Mouse (Mus musculus): ENCODE results near the gene Mafg. TPM values are rescaled to one million over a fixed set of nuclear protein-coding genes. Genes with fewer than 3 reads are reported as not detected.
"Not testable (repeated sequence)": the region's sequence is repeated elsewhere in the genome, so short reads cannot be mapped to it uniquely, and the experiment has no call there.

Gene Mafg
- 10 to 100 TPM; 53.2 to 74.4 (median 69.7) TPM for total RNA-seq (2022)

DNA sequence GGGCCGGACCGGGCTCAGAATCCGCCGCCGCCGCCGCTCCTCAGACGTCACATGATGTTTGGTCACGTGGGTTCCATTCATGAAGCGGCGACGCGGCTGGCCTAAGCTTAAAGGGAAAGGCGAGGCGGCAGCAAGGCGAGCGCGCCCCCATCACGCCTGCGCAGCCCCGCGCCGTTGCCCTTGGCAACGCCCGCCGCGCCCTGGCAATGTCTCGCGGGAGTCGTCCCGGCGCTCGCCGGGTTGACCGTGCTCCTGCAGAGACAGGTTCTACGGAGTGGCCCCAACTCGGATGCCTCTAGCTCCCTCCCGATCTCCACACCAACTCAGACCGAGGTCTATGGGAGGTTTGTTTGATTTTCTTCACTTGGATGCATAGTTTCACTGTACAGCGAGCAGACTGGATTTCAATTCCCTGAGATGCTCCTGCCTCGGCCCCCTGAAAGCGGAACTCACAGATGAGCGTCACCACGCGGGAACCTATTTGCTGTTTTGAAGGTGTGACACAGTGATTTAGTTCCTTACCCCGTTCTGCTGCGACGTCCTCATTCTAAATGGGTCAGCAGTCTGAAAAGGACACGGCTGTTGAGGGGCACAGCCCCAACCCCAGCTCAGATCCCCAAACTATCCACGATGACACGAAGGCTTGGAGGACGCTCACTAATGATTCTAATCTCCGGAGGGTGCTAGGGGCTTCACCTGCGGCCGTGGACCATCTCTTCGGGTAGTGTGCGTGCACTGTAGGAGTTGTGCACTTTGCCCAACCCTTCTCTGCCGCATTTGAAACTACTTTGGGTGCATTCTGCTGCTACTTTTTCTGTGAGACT lies at the start of gene Mafg:
Gene Mafg (minus strand): TSS at position 81 of the 824 bp plus-strand sequence.
- peak; percentile 91 for DNase-seq

- DNase-seq, result no peak
These were observed 49.3 kb upstream of the Mafg start for GRCm38 (mm10) chr11:120682683-120683082.

DNA sequence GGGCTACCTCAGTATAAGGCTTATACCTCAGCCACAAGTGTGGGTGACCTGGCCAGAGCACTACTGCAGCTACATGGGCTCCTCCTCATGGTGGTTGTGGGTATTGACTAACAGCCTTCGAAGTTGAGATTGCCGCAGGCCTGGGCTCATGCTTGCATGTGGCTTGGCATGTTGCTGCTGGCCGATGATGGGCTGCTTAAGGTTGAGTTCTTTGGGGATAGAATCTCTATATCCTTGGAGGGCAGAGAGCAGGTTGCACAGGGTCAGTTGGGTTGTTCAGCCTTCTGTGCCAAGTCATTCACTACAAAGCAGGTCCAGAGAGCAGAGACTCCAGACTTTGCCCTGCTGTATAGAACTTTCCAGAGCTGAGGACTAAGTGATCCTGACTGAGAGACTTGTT lies 46.5 kb upstream of the Mafg start:
- DNase-seq, result no peak

DNA sequence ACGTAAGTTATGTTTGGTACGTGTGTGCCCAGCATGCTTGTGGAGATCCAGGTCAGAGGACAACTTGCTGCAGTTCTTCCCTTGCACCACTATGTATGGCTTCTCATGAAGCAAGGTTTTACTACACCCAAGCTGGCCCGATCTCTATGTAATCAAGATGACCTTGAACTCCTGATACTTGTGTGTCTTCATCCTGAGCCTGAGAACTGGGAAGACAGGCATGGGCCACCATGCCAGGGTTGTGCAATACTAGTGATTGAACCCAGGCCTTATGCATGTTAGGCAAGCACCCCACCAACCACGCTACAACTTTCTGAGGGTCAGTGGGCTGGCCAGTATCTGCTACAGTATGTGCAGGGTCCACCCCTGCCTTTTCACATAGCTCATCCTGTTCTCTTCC lies 43.6 kb upstream of the Mafg start:
- no peak for DNase-seq

DNA sequence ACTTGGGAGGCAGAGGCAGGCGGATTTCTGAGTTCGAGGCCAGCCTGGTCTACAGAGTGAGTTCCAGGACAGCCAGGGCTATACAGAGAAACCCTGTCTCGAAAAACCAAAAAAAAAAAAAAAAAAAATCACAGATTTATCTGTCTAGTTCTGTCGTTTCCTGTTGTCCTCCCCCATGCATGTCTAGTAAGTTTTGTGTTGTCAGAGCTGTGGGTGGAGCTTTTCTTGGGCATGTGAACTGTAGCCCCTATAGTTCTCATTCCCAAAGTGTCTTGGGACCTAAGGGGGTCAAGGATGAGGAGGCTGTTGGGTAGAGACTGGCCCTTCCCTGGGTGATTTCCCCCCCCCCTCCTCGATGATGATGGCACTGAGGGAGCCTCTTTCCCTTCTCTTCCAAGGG lies 42.5 kb upstream of the Mafg start:
- DNase-seq, result not testable (repeated sequence)

DNA sequence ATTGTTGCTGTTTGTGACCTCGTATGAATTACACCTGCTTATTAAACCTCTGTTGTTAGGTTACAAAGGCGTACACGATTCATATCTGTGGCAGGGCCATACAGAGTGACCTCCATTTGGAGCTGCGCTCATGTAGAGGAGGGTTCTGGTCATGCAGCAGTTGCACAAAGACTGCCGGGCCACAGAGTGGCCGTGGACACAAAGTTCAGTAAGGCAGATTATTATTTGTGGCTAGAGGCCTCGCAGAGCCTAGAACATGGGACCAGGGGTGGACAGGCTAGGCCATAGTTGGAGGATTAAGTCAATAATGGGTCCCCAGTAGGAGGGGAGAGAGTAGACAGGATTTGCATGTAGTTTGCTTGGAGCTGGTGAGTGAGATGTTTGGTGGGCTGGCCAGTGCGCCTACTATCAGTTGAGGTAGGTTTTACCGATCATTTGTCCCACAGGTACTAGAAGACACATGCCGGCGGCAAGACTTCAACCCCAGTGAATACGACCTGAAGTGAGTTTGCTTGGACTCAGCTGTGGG lies 40.3 kb upstream of the Mafg start:
- no peak for DNase-seq

DNA sequence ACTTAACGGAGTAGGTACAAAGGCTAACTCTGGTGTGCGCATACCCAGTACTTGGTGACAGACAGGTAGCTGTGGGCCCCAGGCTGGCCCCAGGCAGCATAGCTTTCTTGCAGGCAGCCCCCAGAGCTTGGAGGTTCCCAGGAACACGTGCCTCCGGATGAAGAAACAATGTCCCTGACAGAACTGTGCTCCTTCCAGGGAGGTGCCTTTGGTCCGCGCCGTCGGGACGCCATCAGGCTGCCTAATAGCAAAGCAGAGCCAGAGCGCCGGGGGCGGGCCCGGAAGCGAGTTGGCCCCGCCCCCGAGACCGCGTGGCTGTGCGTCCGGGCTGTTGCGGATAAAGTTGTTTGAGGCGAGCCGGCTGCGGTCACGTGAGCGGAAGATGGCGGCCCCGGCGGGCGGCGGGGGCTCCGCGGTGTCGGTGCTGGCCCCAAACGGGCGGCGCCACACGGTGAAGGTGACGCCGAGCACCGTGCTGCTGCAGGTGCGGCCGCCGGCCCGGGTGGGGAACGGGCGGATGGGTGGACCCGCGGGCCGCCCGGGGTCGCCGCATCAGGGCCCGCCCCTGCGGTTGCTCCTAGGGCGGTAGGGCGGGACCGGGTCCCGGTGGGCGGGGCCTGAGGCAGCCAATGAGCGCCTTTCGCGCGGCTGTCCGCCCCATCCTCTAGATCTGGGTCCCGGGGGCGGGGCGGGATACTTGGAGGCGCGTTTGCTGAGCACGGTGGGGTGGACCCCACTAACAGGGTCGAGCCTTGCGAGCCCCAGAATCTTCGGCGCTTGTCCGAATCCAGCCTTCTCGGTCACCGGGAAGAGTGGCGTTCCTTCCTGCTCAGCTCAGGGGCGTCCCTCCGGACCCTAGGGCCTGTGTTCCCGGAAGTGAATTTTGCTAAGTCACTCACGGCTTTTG lies 39.5 kb upstream of the Mafg start, which contains the start of gene Aspscr1:
Gene Aspscr1 (plus strand): TSS at position 287 of the 907 bp plus-strand sequence.
- DNase-seq, result peak; percentile 91

- DNase-seq, result no peak
These were observed 33.2 kb upstream of the Mafg start for GRCm38 (mm10) chr11:120666617-120667016.

DNA sequence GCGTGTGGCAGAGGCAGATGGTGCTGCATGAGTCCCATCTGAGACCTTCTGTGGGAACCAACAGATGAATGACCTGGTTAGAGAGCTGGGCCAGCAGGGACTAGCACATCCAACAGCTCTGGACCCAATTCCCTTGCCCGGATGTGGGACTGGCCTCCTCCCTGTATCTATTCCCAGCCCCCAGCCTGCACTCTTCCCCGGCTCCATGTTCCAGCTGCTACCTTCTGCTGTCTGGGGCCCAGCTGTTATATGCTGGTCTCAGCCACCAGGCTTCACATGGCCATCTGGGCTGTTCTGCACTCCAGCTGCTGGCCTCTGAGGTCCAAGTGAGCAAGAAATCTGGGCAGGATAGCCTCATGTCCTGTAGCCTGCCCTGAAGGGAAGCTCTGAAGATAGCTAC lies 32.0 kb upstream of the Mafg start:
- no peak for DNase-seq

DNA sequence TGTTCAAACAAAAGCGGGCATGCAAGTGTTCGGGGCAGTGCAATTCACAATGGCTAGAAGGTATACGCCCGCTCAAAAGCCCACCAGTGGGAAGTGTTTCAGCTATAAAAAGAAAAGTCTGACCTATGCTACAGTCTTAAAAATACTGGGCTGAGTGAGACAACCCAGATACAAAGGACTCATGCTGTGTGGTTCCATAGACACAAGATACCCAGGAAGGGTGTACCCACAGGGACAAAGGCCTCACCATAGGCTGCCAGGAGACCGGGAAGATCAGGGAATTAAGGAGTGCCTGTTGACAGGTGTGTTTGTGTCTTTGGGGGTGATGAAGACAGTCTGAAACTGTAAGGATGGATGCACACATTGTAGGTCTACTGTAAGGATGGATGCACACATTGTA lies 30.3 kb upstream of the Mafg start:
- DNase-seq, result no peak

- no peak for DNase-seq
These were observed 29.4 kb upstream of the Mafg start for GRCm38 (mm10) chr11:120662759-120663158.

DNA sequence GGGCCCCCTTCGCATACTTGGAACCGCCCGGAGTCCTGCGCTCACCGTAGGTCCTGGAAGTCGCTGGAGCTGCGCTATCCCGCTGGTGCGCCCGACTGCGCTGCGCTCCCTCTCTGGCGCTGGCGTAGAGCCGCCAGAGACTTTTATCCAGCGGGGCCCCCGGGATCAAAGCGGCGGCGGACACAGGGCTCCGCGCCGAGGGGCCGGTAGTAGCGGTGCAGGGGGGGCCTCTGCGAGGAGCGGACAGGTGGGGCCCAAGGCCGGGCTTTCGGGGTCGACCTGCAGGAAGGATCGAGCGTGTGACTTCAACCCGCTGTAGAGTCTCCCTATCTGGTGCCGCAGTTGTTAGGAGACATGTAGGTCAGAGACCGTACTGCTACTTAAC lies 27.7 kb upstream of the Mafg start, which contains the start of gene Notum:
Gene Notum (minus strand): TSS at position 100 of the 385 bp plus-strand sequence.
- no peak for DNase-seq

GRCm38 (mm10) chr11:120660301-120661075 lies 27.1 kb upstream of the Mafg start:
- no peak for DNase-seq

- no peak for DNase-seq
These were observed 26.3 kb upstream of the Mafg start for GRCm38 (mm10) chr11:120659509-120660300.

GRCm38 (mm10) chr11:120658876-120659410 lies 25.5 kb upstream of the Mafg start:
- peak; percentile 67 for DNase-seq

DNA sequence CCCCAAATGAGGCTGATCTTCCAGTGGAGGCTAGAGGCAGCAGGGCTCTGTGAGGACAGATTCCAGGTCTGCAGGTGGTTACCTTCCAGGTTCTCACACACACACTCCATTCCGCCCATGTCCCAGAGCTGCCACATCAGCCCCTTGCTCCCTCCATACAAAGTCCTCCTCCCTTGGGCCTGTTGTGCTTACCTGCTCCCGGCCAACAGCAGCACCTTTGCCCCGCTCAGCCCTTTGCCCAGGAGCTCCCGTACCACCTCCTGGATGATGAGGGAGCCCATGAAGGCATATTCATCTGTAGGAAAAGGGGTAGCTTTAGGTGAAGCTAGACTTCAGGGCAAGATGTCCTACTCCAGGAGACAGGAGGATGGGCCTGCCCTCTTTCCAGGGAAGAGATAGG lies 23.9 kb upstream of the Mafg start:
- no peak for DNase-seq

DNA sequence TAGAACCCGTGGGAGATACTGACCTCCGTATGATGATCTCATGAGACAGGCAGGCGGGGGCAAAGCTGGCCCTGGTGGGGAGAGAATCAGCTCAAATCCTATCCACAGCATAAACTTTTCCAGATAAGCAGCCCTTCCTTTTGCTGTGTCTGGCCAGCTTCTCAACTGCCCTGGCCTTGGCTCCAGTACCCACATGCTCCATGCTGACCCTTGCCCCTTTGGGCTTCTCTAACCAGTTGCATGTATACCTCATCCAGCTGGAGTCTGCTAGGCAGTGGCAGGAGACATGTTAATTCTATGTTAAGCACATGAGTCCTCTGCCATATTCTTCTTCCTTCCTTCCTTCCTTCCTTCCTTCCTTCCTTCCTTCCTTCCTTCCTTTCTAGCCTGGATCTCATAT lies 21.3 kb upstream of the Mafg start:
- DNase-seq, result no peak

- no peak for DNase-seq
These were observed 18.5 kb upstream of the Mafg start for GRCm38 (mm10) chr11:120651872-120652271.

- no peak for DNase-seq
These were observed 14.6 kb upstream of the Mafg start, which contains the start of gene Myadml2 for GRCm38 (mm10) chr11:120648001-120648476. Gene Myadml2 (minus strand): TSS chr11:120648158.

- no peak for DNase-seq
These were observed 13.8 kb upstream of the Mafg start for GRCm38 (mm10) chr11:120647047-120647830.

All from adrenal gland, adult 8-10 months (tissue).